ENCODE assay signal across 15 mouse cellular contexts in genomic region chr2:173113796-173114195, GRCm38 (mm10). TPM values are rescaled to one million over a fixed set of nuclear protein-coding genes. Genes with fewer than 3 reads are reported as not detected.
DNase-seq lines count a peak whose midpoint lies in the region; ATAC-seq and TF ChIP-seq lines count a peak whose summit lies in the region.
"Not testable (repeated sequence)": the region's sequence is repeated elsewhere in the genome, so short reads cannot be mapped to it uniquely, and the experiment has no call there.
"Had no signal": no experiment of that assay in that cellular context is flagged by ENCODE, and none has a peak within 500 bp of the region (broad histone marks: within the 10 kb centered on the region; RNA-seq: fewer than 3 reads in every experiment).

No protein-coding gene starts in this region.

- peak; percentile 29 for TF ChIP-seq CTCF in ES-Bruce4 (IDR thresholded peaks at IDR 0.05; ENCODE audit: low read depth, low read length)
- peak; percentile 15; the same call in 1 of the 2 replicates for TF ChIP-seq CTCF in bone marrow, adult 2 months (IDR thresholded peaks at IDR 0.05; ENCODE audit: control insufficient read depth, insufficient read depth, low read length)
- peak; percentile 18; the same call in 1 of the 2 replicates for TF ChIP-seq CTCF in forebrain, postnatal 0 days (IDR thresholded peaks at IDR 0.05; ENCODE audit: low read depth)
- TF ChIP-seq CTCF in intestine, postnatal 0 days (IDR thresholded peaks at IDR 0.05; ENCODE audit: low read depth): peak; percentile 51
- TF ChIP-seq CTCF in left cerebral cortex, adult 2 months (IDR thresholded peaks at IDR 0.05): peak; percentile 21
- peak; percentile 42 for TF ChIP-seq CTCF in lung, embryonic 14.5 days (IDR thresholded peaks at IDR 0.05; ENCODE audit: low read depth)
- TF ChIP-seq CTCF in testis, adult 2 months (IDR thresholded peaks at IDR 0.05; ENCODE audit: control insufficient read depth, insufficient read depth, insufficient replicate concordance, low read depth, low read length): peak; percentile 72

- not testable (repeated sequence) for H3K4me3 ChIP-seq in ES-Bruce4 (ENCODE audit: low read depth, low read length); bone marrow, adult 2 months (replicated peaks; ENCODE audit: control insufficient read depth, low read depth, low read length); forebrain, postnatal 0 days (ENCODE audit: low read depth, low read length); intestine, postnatal 0 days (ENCODE audit: low read depth, low read length); left cerebral cortex, adult 2 months; lung, embryonic 14.5 days (ENCODE audit: low read depth, low read length); testis, adult 2 months (ENCODE audit: control insufficient read depth, low read depth, low read length)

- not testable (repeated sequence) for ATAC-seq in forebrain, postnatal 0 days; intestine, postnatal 0 days; lung, embryonic 14.5 days (ENCODE audit: insufficient read depth)

- not testable (repeated sequence) for TF ChIP-seq POLR2A in ES-Bruce4 (IDR thresholded peaks at IDR 0.05; ENCODE audit: insufficient read depth, low read length); bone marrow, adult 2 months (IDR thresholded peaks at IDR 0.05; ENCODE audit: borderline replicate concordance, control insufficient read depth, low read depth, low read length); testis, adult 2 months (IDR thresholded peaks at IDR 0.05; ENCODE audit: control insufficient read depth, low read depth, low read length)

- not testable (repeated sequence) for H3K9me3 ChIP-seq in ES-Bruce4 (replicated peaks; ENCODE audit: control insufficient read depth, insufficient read depth, low read length, poor library complexity, severe bottlenecking); forebrain, postnatal 0 days (ENCODE audit: low read length); intestine, postnatal 0 days (ENCODE audit: control insufficient read depth); lung, embryonic 14.5 days (ENCODE audit: low read depth, low read length)

- H3K9ac ChIP-seq in ES-Bruce4 (ENCODE audit: low read depth, poor library complexity, severe bottlenecking); forebrain, postnatal 0 days; intestine, postnatal 0 days (ENCODE audit: low read depth, low read length); lung, embryonic 14.5 days: not testable (repeated sequence)

- TF ChIP-seq EP300 in ES-Bruce4 (IDR thresholded peaks at IDR 0.05; ENCODE audit: insufficient read depth, low read depth, low read length): not testable (repeated sequence)

- DNase-seq in forebrain, postnatal 0 days; left cerebral cortex, adult 2 months (ENCODE audit: extremely low spot score in 1 of 2, low spot score in 2 of 2); lung, embryonic 14.5 days: not testable (repeated sequence)

- not testable (repeated sequence) for H3K27ac ChIP-seq in ES-Bruce4 (ENCODE audit: insufficient read depth, low read length); bone marrow, adult 2 months (ENCODE audit: control insufficient read depth, insufficient read depth, low read depth, low read length, poor library complexity); forebrain, postnatal 0 days (ENCODE audit: low read depth, low read length); intestine, postnatal 0 days (ENCODE audit: low read depth, low read length); left cerebral cortex, adult 2 months; lung, embryonic 14.5 days (ENCODE audit: low read depth); testis, adult 2 months (ENCODE audit: control insufficient read depth, insufficient read depth, low read depth, low read length)

- H3K4me2 ChIP-seq in forebrain, postnatal 0 days (ENCODE audit: low read depth); intestine, postnatal 0 days (replicated peaks; ENCODE audit: low read depth); lung, embryonic 14.5 days: not testable (repeated sequence)

- H3K4me1 ChIP-seq in ES-Bruce4 (ENCODE audit: control insufficient read depth, insufficient read depth, low read length); bone marrow, adult 2 months (ENCODE audit: control insufficient read depth, insufficient read depth, low read length); forebrain, postnatal 0 days (ENCODE audit: insufficient read depth); intestine, postnatal 0 days (replicated peaks; ENCODE audit: control insufficient read depth, insufficient read depth, low read length); lung, embryonic 14.5 days (ENCODE audit: insufficient read depth); testis, adult 2 months (ENCODE audit: control insufficient read depth, insufficient read depth, low read length): not testable (repeated sequence)

- 51% methylated on average over 3 of the region's 3 CpGs for WGBS in bone marrow, adult 2 months
- WGBS in forebrain, postnatal 0 days: 58% methylated on average over 3 of the region's 3 CpGs
- WGBS in intestine, postnatal 0 days: 63% methylated on average over 3 of the region's 3 CpGs
- WGBS in lung, embryonic 14.5 days: 80% methylated on average over 3 of the region's 3 CpGs

- H3K27me3 ChIP-seq in ES-Bruce4 (ENCODE audit: control insufficient read depth, insufficient read depth, low read length, poor library complexity, severe bottlenecking); forebrain, postnatal 0 days (ENCODE audit: insufficient read depth, low read length); intestine, postnatal 0 days (replicated peaks; ENCODE audit: control insufficient read depth, insufficient read depth, low read length); lung, embryonic 14.5 days (ENCODE audit: insufficient read depth, low read length); testis, adult 2 months (ENCODE audit: control insufficient read depth, insufficient read depth, low read length): not testable (repeated sequence)

- intact Hi-C loops in left cerebral cortex, adult 2 months (cut with DNase I): not testable (repeated sequence)

- not testable (repeated sequence) for H3K36me3 ChIP-seq in ES-Bruce4 (ENCODE audit: control insufficient read depth, insufficient read depth, low read length, poor library complexity, severe bottlenecking); forebrain, postnatal 0 days (ENCODE audit: insufficient read depth); intestine, postnatal 0 days (ENCODE audit: control insufficient read depth, insufficient read depth); lung, embryonic 14.5 days (ENCODE audit: insufficient read depth); testis, adult 2 months (ENCODE audit: control insufficient read depth, insufficient read depth, low read length)

RNA-seq across cellular contexts. Expression of gene Ctcfl, which starts 5.5 kb away (rescaled TPM):
- 0.21 TPM in 1 of 2 replicates, not detected in the other for polyA plus RNA-seq in ES-Bruce4 (2011; ENCODE audit: insufficient read depth, insufficient read length, low read depth, missing spikeins)
- polyA plus RNA-seq in bone marrow, adult 2 months (2011; ENCODE audit: insufficient read depth, insufficient read length, low replicate concordance, missing spikeins): not detected in 2 replicates
- total RNA-seq in forebrain, postnatal 0 days (2014; rRNA removed): not detected in 2 replicates
- polyA plus RNA-seq in forebrain, postnatal 0 days (2015; fragmentation: Nextera tagmentation; extraction: Ambion mirVana): 0.06 TPM in 1 of 2 replicates, not detected in the other
- 0.82 and 1.0 TPM in 2 replicates for polyA plus RNA-seq in intestine, postnatal 0 days (2015; fragmentation: Nextera tagmentation; extraction: Ambion mirVana)
- total RNA-seq in left cerebral cortex, adult 2 months (2021): under 1 TPM in 1 of 2 experiments, not detected in 1; 0.14 TPM
- polyA plus RNA-seq in lung, embryonic 14.5 days (2014; fragmentation: Nextera tagmentation; extraction: Ambion mirVana): 0.05 and 0.07 TPM in 2 replicates
- polyA plus RNA-seq in testis, adult 2 months (2012; rRNA removed): 0.59 and 0.62 TPM in 2 replicates
- polyA plus RNA-seq: cerebellum, adult 2 months; Patski had no signal

RNA-seq across cellular contexts. Expression of gene Pck1, which starts 39.1 kb away (rescaled TPM):
- not detected in 2 replicates for polyA plus RNA-seq in ES-Bruce4 (2011; ENCODE audit: insufficient read depth, insufficient read length, low read depth, missing spikeins)
- polyA plus RNA-seq in bone marrow, adult 2 months (2011; ENCODE audit: insufficient read depth, insufficient read length, low replicate concordance, missing spikeins): 4.9 and 16.4 TPM in 2 replicates
- not detected in 2 replicates for total RNA-seq in forebrain, postnatal 0 days (2014; rRNA removed)
- polyA plus RNA-seq in forebrain, postnatal 0 days (2015; fragmentation: Nextera tagmentation; extraction: Ambion mirVana): not detected in 2 replicates
- 249 and 336 TPM in 2 replicates for polyA plus RNA-seq in intestine, postnatal 0 days (2015; fragmentation: Nextera tagmentation; extraction: Ambion mirVana)
- total RNA-seq in left cerebral cortex, adult 2 months (2021): under 1 TPM in 1 of 2 experiments, not detected in 1; 0.11 TPM
- not detected in 2 replicates for polyA plus RNA-seq in lung, embryonic 14.5 days (2014; fragmentation: Nextera tagmentation; extraction: Ambion mirVana)
- polyA plus RNA-seq in testis, adult 2 months (2012; rRNA removed): 0.23 and 0.31 TPM in 2 replicates
- polyA plus RNA-seq: cerebellum, adult 2 months; embryonic facial prominence, embryonic 10.5 days; forebrain, embryonic 13.5 days; heart, embryonic 10.5 days; heart, embryonic 14.5 days; hindbrain, embryonic 12.5 days; hindbrain, embryonic 16.5 days; Patski had no signal

Comparison
In these comparisons a context has a peak if more than half of its experiments do, and no peak if none do; other contexts are left out.
1. CTCF ChIP-seq: peak in every context shown above with its lines; median percentile 72 in testis, adult 2 months; 51 in intestine, postnatal 0 days; 42 in lung, embryonic 14.5 days; 29 in ES-Bruce4; 21 in left cerebral cortex, adult 2 months; 18 in forebrain, postnatal 0 days; 15 in bone marrow, adult 2 months.
2. RNA of gene Pck1, which starts 39.1 kb away (polyA plus RNA-seq): 249 to 336 TPM in intestine, postnatal 0 days; 4.9 to 16.4 TPM in bone marrow, adult 2 months, 0.23 to 0.31 TPM in testis, adult 2 months, not detected in ES-Bruce4, not detected in forebrain, postnatal 0 days and not detected in lung, embryonic 14.5 days; every median in the first group is over 10 times any median in the second.